ENCODE assay signal across 18 mouse cellular contexts in the genomic region with DNA sequence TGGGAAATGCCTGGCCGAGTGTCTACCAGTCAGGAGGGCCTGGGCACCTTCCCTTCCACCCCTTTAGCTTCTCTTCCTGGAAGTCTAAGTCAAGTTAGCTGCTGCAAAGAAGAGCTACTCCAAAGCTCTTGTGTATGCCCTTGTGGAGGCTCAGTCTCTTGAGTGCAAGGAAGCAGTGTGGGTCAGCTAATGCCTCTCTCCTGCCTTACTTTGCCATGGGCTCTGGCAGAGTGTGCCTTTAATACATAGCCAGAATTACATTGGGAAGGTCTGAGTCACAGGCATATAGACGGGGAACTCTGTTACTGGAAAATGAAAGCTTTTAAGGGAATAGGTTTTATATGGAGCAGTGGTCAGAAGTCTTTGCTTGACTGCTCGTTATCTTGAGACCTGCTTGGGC.
DNase-seq lines count a peak whose midpoint lies in the region; ATAC-seq and TF ChIP-seq lines count a peak whose summit lies in the region.
"Had no signal": no experiment of that assay in that cellular context is flagged by ENCODE, and none has a peak within 500 bp of the region (broad histone marks: within the 10 kb centered on the region; RNA-seq: fewer than 3 reads in every experiment).

No protein-coding gene starts in this region.

- 0 out of 2 replicates have a peak, but pooled peaks cover 3% of the 10 kb centered on the region for H3K4me1 ChIP-seq in kidney, embryonic 16.5 days (ENCODE audit: insufficient read depth, low read length)
- no peaks in the 10 kb centered on the region for H3K4me1 ChIP-seq in lung, adult 2 months (ENCODE audit: control insufficient read depth, insufficient read depth, low read length)
- H3K4me1 ChIP-seq in limb, embryonic 10.5 days, result peaks cover 22% of the 10 kb centered on the region
- no peaks in the 10 kb centered on the region for H3K4me1 ChIP-seq in stomach, postnatal 0 days (replicated peaks; ENCODE audit: control insufficient read depth, insufficient read depth)
- H3K4me1 ChIP-seq: forebrain, embryonic 15.5 days had no signal

- ATAC-seq in kidney, embryonic 16.5 days (ENCODE audit: low FRiP score, low TSS enrichment), result peak; percentile 62
- ATAC-seq in stomach, postnatal 0 days (ENCODE audit: low FRiP score, low TSS enrichment), result no peak
- ATAC-seq: forebrain, embryonic 15.5 days had no signal

- no peak for TF ChIP-seq EP300 in stomach, postnatal 0 days (optimal IDR thresholded peaks at IDR 0.05)

- peak overlapping the region; percentile 34 for H3K4me2 ChIP-seq in kidney, embryonic 16.5 days (replicated peaks; ENCODE audit: low read depth, low read length)
- no peak overlapping the region for H3K4me2 ChIP-seq in stomach, postnatal 0 days (replicated peaks; ENCODE audit: low read depth)
- H3K4me2 ChIP-seq: embryonic facial prominence, embryonic 12.5 days; forebrain, embryonic 15.5 days; heart, embryonic 13.5 days; hindbrain, embryonic 15.5 days had no signal

- H3K36me3 ChIP-seq in kidney, embryonic 16.5 days (ENCODE audit: insufficient read depth, low read length), result no peaks in the 10 kb centered on the region
- no peaks in the 10 kb centered on the region for H3K36me3 ChIP-seq in limb, embryonic 10.5 days
- H3K36me3 ChIP-seq in stomach, postnatal 0 days (ENCODE audit: control insufficient read depth, insufficient read depth, low read length), result no peaks in the 10 kb centered on the region
- H3K36me3 ChIP-seq: embryonic facial prominence, embryonic 12.5 days; forebrain, embryonic 15.5 days; heart, embryonic 13.5 days; hindbrain, embryonic 15.5 days had no signal

- no peak overlapping the region for H3K9ac ChIP-seq in kidney, embryonic 16.5 days (replicated peaks; ENCODE audit: low read length)
- no peak overlapping the region for H3K9ac ChIP-seq in stomach, postnatal 0 days (ENCODE audit: low read length)
- H3K9ac ChIP-seq: embryonic facial prominence, embryonic 12.5 days; forebrain, embryonic 15.5 days; heart, embryonic 13.5 days; hindbrain, embryonic 15.5 days had no signal

- 50% methylated on average over 3 of the region's 3 CpGs for WGBS in kidney, embryonic 16.5 days
- WGBS in lung, adult 2 months, result 56% methylated on average over 3 of the region's 3 CpGs
- WGBS in limb, embryonic 10.5 days, result 71% methylated on average over 3 of the region's 3 CpGs
- 72% methylated on average over 3 of the region's 3 CpGs for WGBS in stomach, postnatal 0 days

- TF ChIP-seq CTCF in lung, adult 2 months (IDR thresholded peaks at IDR 0.05; ENCODE audit: insufficient read depth, low read length), result no peak
- TF ChIP-seq CTCF in stomach, postnatal 0 days (IDR thresholded peaks at IDR 0.05; ENCODE audit: low read depth), result no peak

- H3K27me3 ChIP-seq in kidney, embryonic 16.5 days (ENCODE audit: insufficient read depth, low read length), result no peaks in the 10 kb centered on the region
- no peaks in the 10 kb centered on the region for H3K27me3 ChIP-seq in limb, embryonic 10.5 days (ENCODE audit: low read depth, poor library complexity, severe bottlenecking)
- H3K27me3 ChIP-seq in stomach, postnatal 0 days (ENCODE audit: control insufficient read depth, insufficient read depth, low read length), result no peaks in the 10 kb centered on the region
- H3K27me3 ChIP-seq: embryonic facial prominence, embryonic 12.5 days; forebrain, embryonic 15.5 days; heart, embryonic 13.5 days; hindbrain, embryonic 15.5 days had no signal

- no peak for TF ChIP-seq POLR2A in lung, adult 2 months (IDR thresholded peaks at IDR 0.05; ENCODE audit: borderline replicate concordance, extremely low read depth, low read depth, low read length)

- H3K9me3 ChIP-seq in kidney, embryonic 16.5 days (ENCODE audit: low read length), result no peaks in the 10 kb centered on the region
- no peaks in the 10 kb centered on the region for H3K9me3 ChIP-seq in limb, embryonic 10.5 days (replicated peaks)
- no peaks in the 10 kb centered on the region for H3K9me3 ChIP-seq in stomach, postnatal 0 days (ENCODE audit: control insufficient read depth, low read length)
- H3K9me3 ChIP-seq: embryonic facial prominence, embryonic 12.5 days; forebrain, embryonic 15.5 days; heart, embryonic 13.5 days; hindbrain, embryonic 15.5 days had no signal

- no peak for DNase-seq in kidney, postnatal 10 days
- DNase-seq in lung, postnatal 25 days (ENCODE audit: low spot score), result peak; percentile 26
- no peak for DNase-seq in lung, adult 2 months
- DNase-seq in limb, embryonic 10.5 days (ENCODE audit: low spot score), result peak; percentile 26
- DNase-seq in stomach, postnatal 0 days (ENCODE audit: low spot score), result peak; percentile 6
- no peak for DNase-seq in adrenal gland, adult (ENCODE audit: inconsistent age in 2 of 2, low spot score in 1 of 2)
- DNase-seq: adrenal gland, postnatal 10 days; cerebellum, adult 11 months; cerebellum, adult 8-10 months; cerebellum, postnatal 14 days; gastrocnemius, postnatal 36 days; heart, adult 18-20 months; heart, postnatal 36 days had no signal

- H3K4me3 ChIP-seq in kidney, embryonic 16.5 days (ENCODE audit: low read length), result no peak overlapping the region
- H3K4me3 ChIP-seq in lung, adult 2 months (replicated peaks; ENCODE audit: extremely low read depth, low read depth, low read length), result no peak overlapping the region
- no peak overlapping the region for H3K4me3 ChIP-seq in limb, embryonic 10.5 days
- H3K4me3 ChIP-seq in stomach, postnatal 0 days (ENCODE audit: low read depth, low read length), result no peak overlapping the region
- H3K4me3 ChIP-seq: embryonic facial prominence, embryonic 12.5 days; forebrain, embryonic 15.5 days; heart, embryonic 13.5 days; hindbrain, embryonic 15.5 days had no signal

- H3K27ac ChIP-seq in kidney, embryonic 16.5 days (ENCODE audit: low read length), result peak overlapping the region; percentile 16; the same call in 1 of the 2 replicates
- no peak overlapping the region for H3K27ac ChIP-seq in limb, embryonic 10.5 days
- H3K27ac ChIP-seq in stomach, postnatal 0 days (replicated peaks), result no peak overlapping the region
- H3K27ac ChIP-seq: embryonic facial prominence, embryonic 12.5 days; forebrain, embryonic 15.5 days; heart, embryonic 13.5 days; hindbrain, embryonic 15.5 days had no signal

Comparison
In these comparisons a context has a peak if more than half of its experiments do, and no peak if none do; other contexts are left out.
1. DNase-seq: peak in lung, postnatal 25 days (single experiment), limb, embryonic 10.5 days (single experiment) and stomach, postnatal 0 days (single experiment); none in kidney, postnatal 10 days (single experiment), lung, adult 2 months (single experiment) and adrenal gland, adult (0 of 2).